Mouse (Mus musculus) limb, embryonic 14.5 days (tissue): ENCODE data around the gene Mgarp. TPM values are rescaled to one million over a fixed set of nuclear protein-coding genes. Genes with fewer than 3 reads are reported as not detected.

Experiments
- ATAC-seq: fragments of 200-750 bp; cut with Nextera tagmentation; 2 replicates; pipeline ENCODE4 v1.8.0; 2017; ENCODE audit warnings: low read depth, moderate number of reproducible peaks, moderate TSS enrichment; ENCODE audit not compliant: low FRiP score
- DNase-seq: peaks from one replicate; pipeline ENCODE4 v3.0.0-alpha.2; 2015; ENCODE audit warnings: low spot score
- H3K27ac ChIP-seq: fragments of 300-500 bp; sonication (generic); replicated peaks from 2 replicates; pipeline ENCODE4 v1.5.1; 2014; ENCODE audit warnings: low read depth, mild to moderate bottlenecking, low read length, moderate library complexity, mixed read lengths
- H3K27me3 ChIP-seq: fragments of 300-500 bp; sonication (generic); 2 replicates; pipeline ENCODE4 v1.6.1; 2014; ENCODE audit warnings: low read length, mixed read lengths; ENCODE audit not compliant: control insufficient read depth, insufficient read depth
- H3K36me3 ChIP-seq: fragments of 300-500 bp; sonication (generic); 2 replicates; pipeline ENCODE4 v1.6.1; 2014; ENCODE audit warnings: mild to moderate bottlenecking, low read length, moderate library complexity, mixed read lengths; ENCODE audit not compliant: control insufficient read depth, insufficient read depth
- H3K4me1 ChIP-seq: fragments of 300-500 bp; sonication (generic); 2 replicates; pipeline ENCODE4 v1.6.1; 2014; ENCODE audit warnings: antibody characterized with exemption, low read length, mixed read lengths; ENCODE audit not compliant: control insufficient read depth, insufficient read depth
- H3K4me2 ChIP-seq: fragments of 300-500 bp; sonication (generic); replicated peaks from 2 replicates; pipeline ENCODE4 v1.6.1; 2014; ENCODE audit warnings: low read depth, mild to moderate bottlenecking, low read length, moderate library complexity; ENCODE audit not compliant: severe bottlenecking
- H3K4me3 ChIP-seq: fragments of 300-500 bp; sonication (generic); replicated peaks from 2 replicates; pipeline ENCODE4 v1.5.1; 2014; ENCODE audit warnings: low read length
- H3K9ac ChIP-seq: fragments of 300-500 bp; sonication (generic); 2 replicates; pipeline ENCODE4 v1.6.1; 2014; ENCODE audit warnings: mild to moderate bottlenecking, low read depth, low read length, moderate library complexity; ENCODE audit not compliant: severe bottlenecking
- H3K9me3 ChIP-seq: fragments of 300-500 bp; sonication (generic); 2 replicates; pipeline ENCODE4 v1.6.1; 2016; ENCODE audit warnings: low read length; ENCODE audit not compliant: control insufficient read depth
- POLR2A ChIP-seq: fragments of 200-500 bp; IDR thresholded peaks from 2 replicates; pipeline ENCODE4 v1.8.0; 2012; ENCODE audit warnings: inconsistent platforms, mild to moderate bottlenecking, moderate library complexity, borderline replicate concordance; ENCODE audit not compliant: insufficient read depth, insufficient read length; ENCODE audit errors: extremely low read depth
- WGBS: fragments of 180-500 bp; shearing (Covaris S2); extraction: QIAGEN DNeasy Blood & Tissue Kit; methylation state at CpG from one replicate; pipeline ENCODE4 v1.1.7; 2014; 5-methylcytosine and 5-hydroxymethylcytosine counted together
- polyA plus RNA-seq, 2 experiments: library from polyadenylated mRNA; depleted of rRNA in 1 of 2; stranded (reverse) in 1 of 2; unstranded in 1 of 2; fragments of >200 nt; fragmentation: Nextera tagmentation in 1 of 2; extraction: Ambion mirVana in 1 of 2; gene quantifications; 2 replicates each; pipeline versions ENCODE4 v1.2.1 to v1.2.3; 2012 to 2014

Mgarp gene
- polyA plus RNA-seq, 2 experiments, result 3.1 to 4.0 TPM

DNA sequence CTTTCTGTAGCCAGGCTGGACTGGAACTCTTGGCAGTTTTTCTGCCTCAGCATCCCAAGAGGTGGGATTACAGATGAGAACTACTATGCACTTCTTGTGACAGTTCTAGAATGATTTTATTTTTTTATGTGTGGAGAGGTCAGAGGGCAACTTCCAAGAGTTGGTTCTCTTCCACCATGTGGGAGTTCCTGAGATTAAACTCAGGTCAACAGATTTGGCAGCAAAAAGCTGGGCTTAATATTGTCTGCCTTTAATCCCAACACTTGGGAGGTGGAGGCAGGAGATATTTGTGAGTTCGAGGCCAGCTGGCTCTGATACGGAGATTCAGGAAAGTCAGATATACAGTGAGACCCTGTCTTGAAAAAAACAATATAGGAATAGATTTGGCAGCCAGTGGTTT is 21.4 kb upstream of the Mgarp start:
- Histone ChIP-seq H3K9ac (0 out of 2 replicates have a peak overlapping the region, but pooled peaks have one; percentile 12), H3K4me1 (peaks cover 19% of the 10 kb centered on the region), H3K4me2 (peak overlapping the region; percentile 85), H3K27ac (no peak overlapping the region), H3K9me3 (no peaks in the 10 kb centered on the region), H3K36me3 (peaks cover 3% of the 10 kb centered on the region; the same call in 1 of the 2 replicates), H3K4me3 (0 out of 2 replicates have a peak overlapping the region, but pooled peaks have one; percentile 96), H3K27me3 (no peaks in the 10 kb centered on the region)
- ATAC-seq, result no peak
- WGBS, result 75% methylated on average over 2 of the region's 2 CpGs
- TF ChIP-seq POLR2A, result no peak
- DNase-seq, result no peak

DNA sequence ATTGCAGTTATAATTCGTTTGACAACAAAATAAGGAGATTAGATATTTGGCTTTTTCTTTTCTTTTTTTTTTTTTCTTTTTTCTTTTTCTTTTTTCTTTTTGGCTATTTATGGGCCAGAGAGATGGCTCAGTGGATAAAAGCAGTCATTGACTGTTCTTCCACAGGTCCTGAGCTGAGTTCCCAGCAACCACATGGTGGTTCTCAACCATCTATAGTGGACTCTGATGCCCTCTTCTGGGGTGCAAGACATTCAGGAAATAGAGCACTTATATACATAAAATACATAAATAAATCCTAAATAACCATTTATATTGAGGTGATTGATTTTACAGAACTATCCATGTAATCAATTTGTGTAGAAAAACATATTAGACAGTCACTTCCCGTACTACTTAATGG is 20.9 kb upstream of the Mgarp start:
- Histone ChIP-seq H3K27ac (no peak overlapping the region), H3K9ac (peak overlapping the region; percentile 97; the same call in 1 of the 2 replicates), H3K9me3 (no peaks in the 10 kb centered on the region), H3K36me3 (peaks cover 3% of the 10 kb centered on the region; the same call in 1 of the 2 replicates), H3K4me3 (peak overlapping the region; percentile 96), H3K4me2 (peak overlapping the region; percentile 85), H3K4me1 (peaks cover 19% of the 10 kb centered on the region), H3K27me3 (no peaks in the 10 kb centered on the region)
- DNase-seq (no peak), ATAC-seq (no peak)
- WGBS, result 50% methylated on average over 2 of the region's 2 CpGs
- no peak for TF ChIP-seq POLR2A

GRCm38 (mm10) chr3:51417135-51417458 is 20.6 kb upstream of the Mgarp start:
- H3K4me3 ChIP-seq, result peak overlapping the region; percentile 96
- ATAC-seq (no peak), DNase-seq (no peak)
- peak overlapping the region; percentile 97 for H3K9ac ChIP-seq
- H3K4me2 ChIP-seq, result peak overlapping the region; percentile 85
- no peaks in the 10 kb centered on the region for H3K9me3 ChIP-seq
- peaks cover 19% of the 10 kb centered on the region for H3K4me1 ChIP-seq
- H3K27ac ChIP-seq, result peak overlapping the region; percentile 91; the same call in 1 of the 2 replicates
- no peaks in the 10 kb centered on the region for H3K27me3 ChIP-seq
- no peak for TF ChIP-seq POLR2A
- WGBS, result 9% methylated on average over 8 of the region's 8 CpGs
- H3K36me3 ChIP-seq, result peaks cover 3% of the 10 kb centered on the region; the same call in 1 of the 2 replicates

- Histone ChIP-seq H3K9ac (peak overlapping the region; percentile 97), H3K4me2 (peak overlapping the region; percentile 85), H3K27me3 (no peaks in the 10 kb centered on the region), H3K36me3 (peaks cover 3% of the 10 kb centered on the region; the same call in 1 of the 2 replicates), H3K4me3 (peak overlapping the region; percentile 96), H3K9me3 (no peaks in the 10 kb centered on the region), H3K4me1 (peaks cover 19% of the 10 kb centered on the region), H3K27ac (peak overlapping the region; percentile 91)
- ATAC-seq, result peak; percentile 25
- under 1% methylated on average over 33 of the region's 68 CpGs for WGBS
- no peak for TF ChIP-seq POLR2A
- DNase-seq, result no peak
Observed at GRCm38 (mm10) chr3:51416364-51417134, 20.0 kb upstream of the Mgarp start.

- peak; percentile 55 for ATAC-seq
- TF ChIP-seq POLR2A, result 0 out of 2 replicates have a peak, but pooled peaks have one; percentile 10
- Histone ChIP-seq H3K27ac (peak overlapping the region; percentile 91), H3K4me1 (peaks cover 19% of the 10 kb centered on the region), H3K27me3 (no peaks in the 10 kb centered on the region), H3K9me3 (no peaks in the 10 kb centered on the region), H3K4me3 (peak overlapping the region; percentile 96), H3K4me2 (peak overlapping the region; percentile 85), H3K36me3 (peaks cover 3% of the 10 kb centered on the region; the same call in 1 of the 2 replicates), H3K9ac (peak overlapping the region; percentile 97)
- DNase-seq, result no peak
- WGBS, result 1% methylated on average over 8 of the region's 30 CpGs
Observed at GRCm38 (mm10) chr3:51416073-51416363, 19.5 kb upstream of the Mgarp start.
